Mouse (Mus musculus) heart, embryonic 12.5 days (tissue): ENCODE results near the gene Arl6ip4. TPM values are rescaled to one million over a fixed set of nuclear protein-coding genes. Genes with fewer than 3 reads are reported as not detected.

Experiments used
- ATAC-seq: fragments of 200-750 bp; cut with Nextera tagmentation; 2 replicates; pipeline ENCODE4 v1.8.0; 2017; ENCODE audit warnings: moderate TSS enrichment, moderate library complexity; ENCODE audit not compliant: insufficient number of reproducible peaks, low FRiP score
- H3K27ac ChIP-seq: fragments of 300-500 bp; sonication (generic); 2 replicates; pipeline ENCODE4 v1.5.1; 2016; ENCODE audit warnings: mild to moderate bottlenecking, moderate library complexity; ENCODE audit not compliant: poor library complexity, severe bottlenecking
- H3K27me3 ChIP-seq: fragments of 300-500 bp; sonication (generic); replicated peaks from 2 replicates; pipeline ENCODE4 v1.6.1; 2016; ENCODE audit warnings: mild to moderate bottlenecking, moderate library complexity
- H3K36me3 ChIP-seq: fragments of 300-500 bp; sonication (generic); 2 replicates; pipeline ENCODE4 v1.6.1; 2016; ENCODE audit warnings: mild to moderate bottlenecking, moderate library complexity
- H3K4me1 ChIP-seq: fragments of 300-500 bp; sonication (generic); replicated peaks from 2 replicates; pipeline ENCODE4 v1.6.1; 2016; ENCODE audit warnings: mild to moderate bottlenecking
- H3K4me2 ChIP-seq: fragments of 300-500 bp; sonication (generic); 2 replicates; pipeline ENCODE4 v1.6.1; 2016; ENCODE audit warnings: mild to moderate bottlenecking, moderate library complexity
- H3K4me3 ChIP-seq: fragments of 300-500 bp; sonication (generic); 2 replicates; pipeline ENCODE4 v1.5.1; 2016; ENCODE audit warnings: mild to moderate bottlenecking
- H3K9ac ChIP-seq: fragments of 300-500 bp; sonication (generic); 2 replicates; pipeline ENCODE4 v1.6.1; 2016; ENCODE audit warnings: mild to moderate bottlenecking, moderate library complexity
- H3K9me3 ChIP-seq: fragments of 300-500 bp; sonication (generic); replicated peaks from 2 replicates; pipeline ENCODE4 v1.6.1; 2016; ENCODE audit warnings: mild to moderate bottlenecking, moderate library complexity
- WGBS: fragments of 180-500 bp; shearing (Covaris S2); methylation state at CpG from one replicate; pipeline ENCODE4 v1.1.7; 2016; 5-methylcytosine and 5-hydroxymethylcytosine counted together
- polyA plus RNA-seq: library from polyadenylated mRNA; unstranded; fragments of >200 nt; fragmentation: Nextera tagmentation; extraction: Ambion mirVana; gene quantifications from 2 replicates; pipeline ENCODE4 v1.2.1, GENCODE M21; 2016

The Arl6ip4 gene
- polyA plus RNA-seq, 1 experiment from 2014 or later: 78.8 TPM

DNA sequence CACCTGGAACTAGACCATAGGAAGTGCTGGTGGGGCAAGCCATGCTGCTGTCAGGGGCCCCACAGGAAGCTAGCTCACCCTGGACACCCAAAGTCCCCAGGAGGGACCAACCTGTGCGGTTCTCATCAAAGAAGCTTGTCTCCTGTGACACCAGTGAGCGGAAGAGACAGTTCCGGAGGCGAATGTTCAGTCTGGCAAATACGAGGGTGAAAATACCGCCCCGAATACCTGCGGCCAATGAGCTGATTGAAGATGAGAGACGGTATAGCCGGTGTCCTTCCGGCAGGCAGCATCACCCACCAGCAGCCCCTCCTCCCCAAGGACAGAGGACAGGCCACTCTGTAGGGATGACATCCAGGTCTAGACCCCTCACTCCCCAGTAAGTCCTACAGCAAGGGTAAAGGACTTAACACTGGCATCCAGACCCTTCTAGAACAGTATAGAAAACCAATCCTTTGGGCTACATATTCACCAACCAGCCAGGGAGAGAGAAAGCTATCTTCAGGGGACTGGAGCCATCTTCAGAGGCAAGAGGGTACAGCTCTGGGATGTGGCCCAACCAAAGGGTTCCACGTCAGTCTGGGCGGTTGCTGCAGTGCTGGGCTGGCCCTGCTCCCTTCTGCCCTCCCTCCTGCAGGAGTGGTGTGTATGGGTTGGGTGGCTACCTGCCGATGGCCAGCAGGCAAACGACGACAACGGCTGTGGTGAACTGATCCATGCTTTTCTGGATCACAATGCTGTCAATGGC lies 32.8 kb upstream of the Arl6ip4 start:
- Histone ChIP-seq H3K36me3 (no peaks in the 10 kb centered on the region), H3K9me3 (no peaks in the 10 kb centered on the region), H3K27me3 (0 out of 2 replicates have a peak, but pooled peaks cover 2% of the 10 kb centered on the region), H3K4me1 (peaks cover 14% of the 10 kb centered on the region), H3K9ac (0 out of 2 replicates have a peak overlapping the region, but pooled peaks have one; percentile 16), H3K4me2 (no peak overlapping the region), H3K27ac (no peak overlapping the region), H3K4me3 (no peak overlapping the region)
- 86% methylated on average over 17 of the region's 17 CpGs for WGBS
- no peak for ATAC-seq

DNA sequence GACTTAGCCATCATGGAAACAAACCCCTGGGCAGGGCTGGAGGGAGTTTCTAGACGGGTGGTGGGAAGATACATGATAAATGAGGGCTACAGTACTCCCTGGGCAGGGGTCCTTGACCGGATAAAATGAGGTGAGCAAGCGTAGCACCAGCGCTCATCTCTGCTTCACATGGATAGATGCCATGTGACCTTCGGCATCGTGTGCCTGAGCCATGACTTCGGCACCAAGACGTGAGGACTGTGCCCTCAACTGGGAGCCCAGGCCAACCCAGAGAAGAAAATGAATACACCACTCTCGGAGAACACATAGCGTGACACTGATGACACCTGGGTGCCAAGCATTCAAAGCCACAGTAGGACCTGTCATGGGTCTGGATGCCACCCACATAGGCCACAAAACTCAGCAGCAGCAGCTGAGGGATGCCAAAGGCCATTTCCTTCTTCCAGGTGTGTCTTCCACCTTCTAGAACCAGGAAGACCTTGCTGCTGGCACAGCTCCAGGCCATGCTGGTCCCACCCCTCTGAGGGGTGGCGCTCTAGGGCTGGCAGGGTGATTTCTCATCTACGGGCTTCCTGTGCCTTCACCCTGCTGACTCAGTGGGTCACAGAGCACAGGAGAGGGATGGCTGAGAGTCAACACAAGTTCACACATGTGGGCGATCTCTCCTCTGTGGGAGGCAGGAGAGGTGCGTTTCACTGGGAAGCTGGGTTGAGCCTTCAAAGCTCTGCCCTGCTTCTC lies 31.9 kb upstream of the Arl6ip4 start:
- Histone ChIP-seq H3K27ac (no peak overlapping the region), H3K9ac (no peak overlapping the region), H3K4me2 (no peak overlapping the region), H3K4me1 (peaks cover 11% of the 10 kb centered on the region), H3K4me3 (no peak overlapping the region), H3K36me3 (no peaks in the 10 kb centered on the region), H3K9me3 (no peaks in the 10 kb centered on the region), H3K27me3 (0 out of 2 replicates have a peak, but pooled peaks cover 2% of the 10 kb centered on the region)
- 84% methylated on average over 14 of the region's 14 CpGs for WGBS
- no peak for ATAC-seq

DNA sequence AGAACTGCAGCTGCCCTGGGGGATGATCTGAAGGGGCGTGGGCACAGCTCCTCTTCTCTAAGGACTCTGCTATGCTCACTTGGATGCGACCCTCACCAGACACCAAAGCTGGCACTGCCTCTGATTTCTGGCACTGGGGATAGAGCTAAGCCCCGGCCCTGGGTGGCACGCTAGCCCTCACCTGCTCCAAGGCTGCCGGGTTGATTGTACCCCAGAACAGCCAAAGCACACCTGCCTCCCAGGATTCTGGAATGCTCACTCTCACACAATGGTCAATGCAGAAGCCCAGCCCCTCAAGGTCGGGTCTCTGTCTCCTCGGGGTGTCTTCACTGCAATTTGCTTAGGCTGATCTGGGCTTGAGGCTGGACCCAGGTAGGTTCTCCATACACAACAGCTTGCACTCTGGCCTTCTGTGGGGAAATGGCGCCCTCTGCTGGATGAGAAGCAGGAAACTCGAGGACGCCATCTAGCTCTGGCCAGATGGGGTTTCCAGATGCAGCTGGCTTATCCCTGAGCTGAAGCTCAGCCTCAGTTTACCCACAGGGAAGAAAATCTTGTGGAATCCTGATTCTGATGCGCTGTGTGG lies 31.2 kb upstream of the Arl6ip4 start:
- WGBS: 41% methylated on average over 11 of the region's 11 CpGs
- ATAC-seq: peak; percentile 46; the same call in 1 of the 2 replicates

DNA sequence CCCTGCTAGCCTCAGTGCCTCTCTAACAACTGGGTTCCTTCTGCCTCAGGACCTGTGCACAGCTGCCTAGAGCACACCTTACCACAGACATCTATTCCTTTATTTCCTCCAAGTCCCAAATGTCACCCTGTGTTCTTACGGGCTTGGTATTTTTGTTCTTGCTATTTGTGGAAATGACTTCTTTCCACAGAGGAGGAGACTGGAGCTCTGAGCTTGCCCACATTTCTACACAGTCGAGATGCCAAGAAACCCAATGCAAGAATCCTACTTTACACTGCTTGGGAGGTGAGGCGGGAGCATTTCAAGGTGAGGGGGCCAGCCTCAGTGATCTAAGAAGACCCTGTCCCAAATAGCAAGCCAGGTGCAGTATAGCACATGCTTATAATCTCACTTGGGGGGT lies 30.4 kb upstream of the Arl6ip4 start:
- Histone ChIP-seq H3K9me3 (no peaks in the 10 kb centered on the region), H3K36me3 (no peaks in the 10 kb centered on the region), H3K4me3 (no peak overlapping the region), H3K27me3 (0 out of 2 replicates have a peak, but pooled peaks cover 2% of the 10 kb centered on the region), H3K4me2 (no peak overlapping the region), H3K9ac (no peak overlapping the region), H3K27ac (no peak overlapping the region), H3K4me1 (peaks cover 4% of the 10 kb centered on the region)
- 63% methylated on average over 3 of the region's 3 CpGs for WGBS
- ATAC-seq: no peak

More for the DNA sequence above, 31.2 kb upstream of the Arl6ip4 start:
- Histone ChIP-seq H3K27ac (no peak overlapping the region), H3K36me3 (no peaks in the 10 kb centered on the region), H3K4me2 (no peak overlapping the region), H3K9ac (no peak overlapping the region), H3K4me1 (peaks cover 9% of the 10 kb centered on the region), H3K9me3 (no peaks in the 10 kb centered on the region), H3K27me3 (0 out of 2 replicates have a peak, but pooled peaks cover 2% of the 10 kb centered on the region), H3K4me3 (no peak overlapping the region)

DNA sequence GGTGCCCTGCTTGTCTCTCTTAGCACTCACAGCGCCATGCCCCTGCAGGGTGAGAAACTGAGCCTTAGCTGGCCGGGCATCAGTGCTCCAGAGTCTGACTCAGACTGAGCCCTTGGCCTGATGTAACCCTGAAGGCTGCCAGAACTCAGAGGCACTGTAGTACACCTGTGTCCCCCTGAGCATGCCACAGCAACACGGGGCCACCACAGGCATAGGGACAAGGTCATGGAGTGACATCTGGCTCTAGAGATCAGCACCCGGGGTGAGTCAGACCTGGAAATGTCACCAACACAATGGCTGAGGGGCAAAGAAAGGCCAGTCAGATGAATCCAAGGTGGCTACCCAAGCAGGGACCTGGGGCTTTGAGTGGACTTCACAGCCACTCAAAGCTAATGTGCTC lies 29.0 kb upstream of the Arl6ip4 start:
- no peak overlapping the region for H3K27ac ChIP-seq
- no peak overlapping the region for H3K4me2 ChIP-seq
- H3K27me3 ChIP-seq: 0 out of 2 replicates have a peak, but pooled peaks cover 2% of the 10 kb centered on the region
- H3K4me3 ChIP-seq: no peak overlapping the region
- no peaks in the 10 kb centered on the region for H3K9me3 ChIP-seq
- H3K4me1 ChIP-seq: 0 out of 2 replicates have a peak, but pooled peaks cover 3% of the 10 kb centered on the region
- WGBS: 77% methylated on average over 4 of the region's 4 CpGs
- no peak overlapping the region for H3K9ac ChIP-seq
- no peak for ATAC-seq
- H3K36me3 ChIP-seq: no peaks in the 10 kb centered on the region

DNA sequence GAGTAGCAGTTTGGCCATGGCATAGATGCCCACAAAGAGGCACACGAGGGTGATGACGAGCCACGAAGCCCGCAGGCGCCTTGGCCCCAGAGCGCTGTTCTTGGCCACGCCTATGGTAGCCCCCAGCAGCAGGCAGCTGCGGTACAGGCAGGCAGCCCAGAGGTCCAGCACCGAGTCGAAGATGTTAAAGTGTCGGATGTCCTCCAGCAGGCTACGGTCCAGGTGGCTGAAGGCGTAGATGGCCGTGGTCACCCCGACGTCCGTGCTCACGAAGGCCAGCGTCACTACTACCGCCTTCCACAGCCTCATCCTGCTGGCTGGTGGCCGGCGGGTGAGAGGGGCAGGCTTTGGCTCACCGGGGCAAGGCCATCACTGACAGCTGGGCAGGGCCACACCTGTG lies 26.0 kb upstream of the Arl6ip4 start:
- no peak overlapping the region for H3K9ac ChIP-seq
- H3K9me3 ChIP-seq: no peaks in the 10 kb centered on the region
- ATAC-seq: no peak
- peaks cover 7% of the 10 kb centered on the region for H3K4me1 ChIP-seq
- H3K36me3 ChIP-seq: no peaks in the 10 kb centered on the region
- H3K4me2 ChIP-seq: no peak overlapping the region
- H3K27ac ChIP-seq: no peak overlapping the region
- WGBS: 79% methylated on average over 23 of the region's 23 CpGs
- H3K4me3 ChIP-seq: no peak overlapping the region
- peaks cover 16% of the 10 kb centered on the region for H3K27me3 ChIP-seq

DNA sequence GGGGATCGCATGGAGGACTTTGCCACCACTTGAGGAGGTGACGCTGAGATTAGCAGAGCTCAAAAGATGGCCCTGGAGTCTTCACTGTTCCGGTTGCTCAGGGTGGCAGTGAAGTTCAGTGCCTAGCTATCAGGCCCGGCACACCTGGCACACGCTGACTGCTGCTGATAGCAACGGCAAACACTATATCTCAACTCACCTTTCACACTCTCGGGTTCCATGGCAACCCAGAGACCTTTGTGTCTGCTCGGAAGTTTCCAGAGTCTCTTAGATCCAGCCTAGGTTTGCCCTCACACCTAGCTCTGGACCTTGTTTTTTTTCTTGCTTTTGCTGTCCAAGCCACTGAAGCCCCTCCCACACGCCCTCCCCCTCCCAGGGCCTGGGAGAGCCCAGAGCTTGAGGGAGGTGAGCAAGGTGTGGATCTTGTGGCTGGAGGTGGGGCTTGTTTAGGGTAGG lies 23.9 kb upstream of the Arl6ip4 start:
- Histone ChIP-seq H3K27ac (no peak overlapping the region), H3K36me3 (no peaks in the 10 kb centered on the region), H3K9me3 (no peaks in the 10 kb centered on the region), H3K27me3 (peaks cover 19% of the 10 kb centered on the region), H3K4me2 (no peak overlapping the region), H3K9ac (no peak overlapping the region), H3K4me1 (peaks cover 18% of the 10 kb centered on the region), H3K4me3 (no peak overlapping the region)
- peak; percentile 6; the same call in 1 of the 2 replicates for ATAC-seq
- 45% methylated on average over 9 of the region's 9 CpGs for WGBS

DNA sequence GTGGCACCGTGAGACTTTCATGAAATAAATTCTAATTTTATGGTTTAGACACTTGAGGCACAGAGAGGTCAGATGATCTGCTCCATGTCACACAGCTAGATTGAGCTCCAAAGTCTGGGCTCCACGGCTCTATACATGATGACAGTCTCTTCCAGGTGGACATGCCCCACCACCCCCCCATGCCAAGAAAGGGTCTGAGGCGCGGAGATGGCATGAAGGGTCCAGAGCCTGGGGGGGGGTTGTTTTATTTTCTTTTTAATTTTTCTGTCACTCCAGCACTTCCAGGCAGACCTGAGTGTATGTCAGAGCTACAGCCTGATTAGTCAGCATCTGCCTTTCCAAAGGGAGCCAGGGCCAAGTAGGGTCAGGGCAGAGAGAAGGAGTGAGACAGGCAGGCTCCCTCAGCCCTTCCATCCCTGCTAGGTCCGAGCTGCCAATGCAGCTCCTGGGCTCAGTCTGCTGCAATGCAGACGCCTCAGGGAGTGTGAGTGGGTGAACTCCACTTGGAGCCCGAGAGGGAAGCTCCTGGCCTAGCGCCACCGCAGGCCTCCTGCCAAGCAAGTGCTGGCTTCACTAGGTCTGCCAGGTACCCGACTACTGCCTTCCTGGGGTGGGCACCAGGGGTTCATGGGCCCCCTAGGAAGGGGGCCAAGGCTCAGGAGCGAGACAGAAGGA lies 22.6 kb upstream of the Arl6ip4 start:
- ATAC-seq: no peak
- Histone ChIP-seq H3K9ac (no peak overlapping the region), H3K27me3 (peaks cover 19% of the 10 kb centered on the region), H3K9me3 (no peaks in the 10 kb centered on the region), H3K27ac (no peak overlapping the region), H3K4me3 (no peak overlapping the region), H3K36me3 (no peaks in the 10 kb centered on the region), H3K4me2 (no peak overlapping the region), H3K4me1 (peaks cover 18% of the 10 kb centered on the region)
- 75% methylated on average over 11 of the region's 11 CpGs for WGBS

DNA sequence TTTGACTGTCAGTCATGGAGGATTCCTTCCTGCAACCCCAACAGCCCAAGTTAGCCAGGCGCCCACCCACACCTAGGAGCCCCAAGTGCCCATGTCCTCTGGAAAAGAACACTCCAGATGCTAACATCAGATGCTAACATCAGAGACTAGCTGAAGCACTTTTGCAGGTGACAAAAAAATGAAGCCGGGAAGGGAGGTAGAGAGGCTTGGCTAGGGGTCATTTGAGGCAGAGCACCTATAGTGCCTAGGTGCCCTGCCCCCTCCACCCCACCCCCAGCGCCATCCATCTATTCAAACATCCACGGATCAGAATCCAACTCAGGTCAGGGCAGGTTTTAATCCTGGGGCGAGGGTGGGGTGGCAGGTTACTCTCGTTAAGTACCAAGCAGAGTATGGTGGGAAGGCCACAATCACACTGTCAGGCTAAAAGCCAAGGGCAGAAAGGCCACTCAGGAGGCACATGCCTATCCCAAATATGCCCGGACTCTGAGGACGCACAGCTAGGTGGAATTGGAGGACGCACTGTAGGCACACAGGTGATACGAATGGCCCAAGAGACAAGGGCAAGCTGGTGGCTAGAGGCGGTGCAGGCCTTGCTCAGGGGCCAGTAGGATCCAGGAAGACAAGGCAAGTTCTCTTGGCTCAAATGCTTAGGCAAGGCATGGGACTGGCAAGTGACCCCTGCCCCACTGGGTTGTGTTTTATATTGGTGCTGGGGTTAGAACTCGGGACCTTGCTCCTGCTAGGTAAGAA lies 21.9 kb upstream of the Arl6ip4 start:
- H3K27ac ChIP-seq: no peak overlapping the region
- H3K9me3 ChIP-seq: no peaks in the 10 kb centered on the region
- H3K4me1 ChIP-seq: peaks cover 18% of the 10 kb centered on the region
- no peak overlapping the region for H3K9ac ChIP-seq
- H3K27me3 ChIP-seq: peaks cover 19% of the 10 kb centered on the region
- no peak for ATAC-seq
- 87% methylated on average over 12 of the region's 12 CpGs for WGBS
- peak overlapping the region; percentile 5; the same call in 1 of the 2 replicates for H3K4me2 ChIP-seq
- no peaks in the 10 kb centered on the region for H3K36me3 ChIP-seq
- no peak overlapping the region for H3K4me3 ChIP-seq

DNA sequence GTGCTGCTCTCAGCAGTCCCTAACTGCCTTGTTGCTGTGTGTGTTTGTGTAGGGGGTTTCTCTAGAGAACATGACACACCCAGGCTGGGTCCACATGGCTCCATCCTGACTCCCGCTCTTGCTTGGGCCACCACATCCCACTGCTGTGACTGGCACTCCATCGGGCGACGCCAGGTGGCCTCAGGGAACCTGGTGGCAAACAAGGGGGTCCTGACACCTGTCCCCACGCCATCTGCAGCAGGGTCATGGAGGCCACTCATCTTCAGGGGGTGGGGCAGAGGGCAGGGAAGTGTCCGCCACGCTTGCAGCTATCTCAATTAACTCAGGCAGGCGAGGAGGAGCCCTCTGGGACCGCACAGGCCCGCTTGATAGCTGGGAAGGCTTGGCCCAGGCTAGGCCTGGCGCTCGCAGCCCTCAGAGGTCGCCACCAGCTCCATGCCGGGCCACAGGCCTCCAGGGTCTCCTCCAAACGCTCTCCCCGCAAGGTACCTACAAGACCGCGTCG lies 20.8 kb upstream of the Arl6ip4 start:
- peak overlapping the region; percentile 72 for H3K9ac ChIP-seq
- H3K4me2 ChIP-seq: peak overlapping the region; percentile 87
- H3K36me3 ChIP-seq: no peaks in the 10 kb centered on the region
- peak overlapping the region; percentile 57 for H3K4me3 ChIP-seq
- H3K27me3 ChIP-seq: peaks cover 19% of the 10 kb centered on the region
- H3K4me1 ChIP-seq: peaks cover 18% of the 10 kb centered on the region
- no peak overlapping the region for H3K27ac ChIP-seq
- no peaks in the 10 kb centered on the region for H3K9me3 ChIP-seq
- 12% methylated on average over 19 of the region's 19 CpGs for WGBS
- ATAC-seq: peak; percentile 52
